Mouse (Mus musculus): Measurements from ENCODE around the gene Cdc7. TPM values are rescaled to one million over a fixed set of nuclear protein-coding genes. Genes with fewer than 3 reads are reported as not detected.

Gene Cdc7
- total RNA-seq, 2 experiments from 2014 or later = 27.8 to 44.2 TPM

GRCm38 (mm10) chr5:106990639-106991299 lies 26.6 kb downstream of the Cdc7 start:
- ATAC-seq (replicated peaks; ENCODE audit: low FRiP score, low TSS enrichment, poor library complexity, severe bottlenecking) = peak; percentile 82

- ATAC-seq (replicated peaks; ENCODE audit: low FRiP score, low TSS enrichment, poor library complexity, severe bottlenecking) = no peak
Observed at GRCm38 (mm10) chr5:106991300-106991929, 27.3 kb downstream of the Cdc7 start.

GRCm38 (mm10) chr5:106994716-106995115 lies 30.6 kb downstream of the Cdc7 start:
- no peak for ATAC-seq (replicated peaks; ENCODE audit: low FRiP score, low TSS enrichment, poor library complexity, severe bottlenecking)

- ATAC-seq (replicated peaks; ENCODE audit: low FRiP score, low TSS enrichment, poor library complexity, severe bottlenecking) = no peak
Observed at GRCm38 (mm10) chr5:106995886-106996538, 31.9 kb downstream of the Cdc7 start.

GRCm38 (mm10) chr5:106996539-106997244 lies 32.6 kb downstream of the Cdc7 start:
- no peak for ATAC-seq (replicated peaks; ENCODE audit: low FRiP score, low TSS enrichment, poor library complexity, severe bottlenecking)

GRCm38 (mm10) chr5:107001396-107002090 lies 37.4 kb downstream of the Cdc7 start:
- ATAC-seq (replicated peaks; ENCODE audit: low FRiP score, low TSS enrichment, poor library complexity, severe bottlenecking) = no peak

GRCm38 (mm10) chr5:107002091-107002416 lies 37.9 kb downstream of the Cdc7 start:
- no peak for ATAC-seq (replicated peaks; ENCODE audit: low FRiP score, low TSS enrichment, poor library complexity, severe bottlenecking)

GRCm38 (mm10) chr5:107009721-107010120 lies 45.6 kb downstream of the Cdc7 start:
- peak; percentile 37; the same call in 1 of the 2 replicates for ATAC-seq (replicated peaks; ENCODE audit: low FRiP score, low TSS enrichment, poor library complexity, severe bottlenecking)

GRCm38 (mm10) chr5:107010300-107010699 lies 46.2 kb downstream of the Cdc7 start:
- no peak for ATAC-seq (replicated peaks; ENCODE audit: low FRiP score, low TSS enrichment, poor library complexity, severe bottlenecking)

- no peak for ATAC-seq (replicated peaks; ENCODE audit: low FRiP score, low TSS enrichment, poor library complexity, severe bottlenecking)
Observed at GRCm38 (mm10) chr5:107011316-107012029, 47.4 kb downstream of the Cdc7 start.

GRCm38 (mm10) chr5:107012030-107012715 lies 48.1 kb downstream of the Cdc7 start:
- no peak for ATAC-seq (replicated peaks; ENCODE audit: low FRiP score, low TSS enrichment, poor library complexity, severe bottlenecking)

- no peak for ATAC-seq (replicated peaks; ENCODE audit: low FRiP score, low TSS enrichment, poor library complexity, severe bottlenecking)
Observed at GRCm38 (mm10) chr5:107013393-107013792, 49.3 kb downstream of the Cdc7 start.

- ATAC-seq (replicated peaks; ENCODE audit: low FRiP score, low TSS enrichment, poor library complexity, severe bottlenecking) = no peak
Observed at GRCm38 (mm10) chr5:107014146-107014545, 50.0 kb downstream of the Cdc7 start.

GRCm38 (mm10) chr5:107015046-107015421 lies 50.9 kb downstream of the Cdc7 start:
- no peak for ATAC-seq (replicated peaks; ENCODE audit: low FRiP score, low TSS enrichment, poor library complexity, severe bottlenecking)

GRCm38 (mm10) chr5:107015422-107016081 lies 51.4 kb downstream of the Cdc7 start:
- ATAC-seq (replicated peaks; ENCODE audit: low FRiP score, low TSS enrichment, poor library complexity, severe bottlenecking) = peak; percentile 83

- ATAC-seq (replicated peaks; ENCODE audit: low FRiP score, low TSS enrichment, poor library complexity, severe bottlenecking) = no peak
Observed at GRCm38 (mm10) chr5:107016538-107016937, 52.4 kb downstream of the Cdc7 start.

GRCm38 (mm10) chr5:107017544-107017943 lies 53.4 kb downstream of the Cdc7 start:
- no peak for ATAC-seq (replicated peaks; ENCODE audit: low FRiP score, low TSS enrichment, poor library complexity, severe bottlenecking)

GRCm38 (mm10) chr5:107019057-107019456 lies 54.9 kb downstream of the Cdc7 start:
- no peak for ATAC-seq (replicated peaks; ENCODE audit: low FRiP score, low TSS enrichment, poor library complexity, severe bottlenecking)
